Mouse (Mus musculus) forebrain, embryonic 15.5 days (tissue): ENCODE results near the gene Nap1l1. TPM values are rescaled to one million over a fixed set of nuclear protein-coding genes. Genes with fewer than 3 reads are reported as not detected.
"Not testable (repeated sequence)": the region's sequence is repeated elsewhere in the genome, so short reads cannot be mapped to it uniquely, and the experiment has no call there.

Source experiments
- ATAC-seq: fragments of 200-750 bp; cut with Nextera tagmentation; replicated peaks from 2 replicates; pipeline ENCODE4 v1.8.0; 2017; ENCODE audit warnings: mild to moderate bottlenecking, moderate TSS enrichment, moderate library complexity
- H3K27ac ChIP-seq: fragments of 300-500 bp; sonication (generic); replicated peaks from 2 replicates; pipeline ENCODE4 v1.5.1; 2015; ENCODE audit warnings: mild to moderate bottlenecking, inconsistent platforms
- H3K27me3 ChIP-seq: fragments of 300-500 bp; sonication (generic); 2 replicates; pipeline ENCODE4 v1.6.1; 2015; ENCODE audit warnings: inconsistent platforms
- H3K36me3 ChIP-seq: fragments of 300-500 bp; sonication (generic); 2 replicates; pipeline ENCODE4 v1.6.1; 2015; ENCODE audit warnings: mild to moderate bottlenecking, inconsistent platforms
- H3K4me1 ChIP-seq: fragments of 300-500 bp; sonication (generic); 2 replicates; pipeline ENCODE4 v1.6.1; 2015; ENCODE audit warnings: inconsistent platforms
- H3K4me2 ChIP-seq: fragments of 300-500 bp; sonication (generic); replicated peaks from 2 replicates; pipeline ENCODE4 v1.6.1; 2015; ENCODE audit warnings: mild to moderate bottlenecking, inconsistent platforms
- H3K4me3 ChIP-seq: fragments of 300-500 bp; sonication (generic); 2 replicates; pipeline ENCODE4 v1.5.1; 2015; ENCODE audit warnings: mild to moderate bottlenecking, inconsistent platforms
- H3K9ac ChIP-seq: fragments of 300-500 bp; sonication (generic); replicated peaks from 2 replicates; pipeline ENCODE4 v1.6.1; 2015; ENCODE audit warnings: mild to moderate bottlenecking, inconsistent platforms
- H3K9me3 ChIP-seq: fragments of 300-500 bp; sonication (generic); 2 replicates; pipeline ENCODE4 v1.6.1; 2016; ENCODE audit warnings: inconsistent platforms
- WGBS: fragments of 180-500 bp; shearing (Covaris S2); methylation state at CpG from one replicate; pipeline ENCODE4 v1.1.7; 2015; ENCODE audit warnings: mixed read lengths; 5-methylcytosine and 5-hydroxymethylcytosine counted together
- polyA plus RNA-seq: library from polyadenylated mRNA; unstranded; fragments of >200 nt; fragmentation: Nextera tagmentation; extraction: Ambion mirVana; gene quantifications from 2 replicates; pipeline ENCODE4 v1.2.1, GENCODE M21; 2015

Gene Nap1l1
- polyA plus RNA-seq: 210 and 219 TPM in 2 replicates

DNA sequence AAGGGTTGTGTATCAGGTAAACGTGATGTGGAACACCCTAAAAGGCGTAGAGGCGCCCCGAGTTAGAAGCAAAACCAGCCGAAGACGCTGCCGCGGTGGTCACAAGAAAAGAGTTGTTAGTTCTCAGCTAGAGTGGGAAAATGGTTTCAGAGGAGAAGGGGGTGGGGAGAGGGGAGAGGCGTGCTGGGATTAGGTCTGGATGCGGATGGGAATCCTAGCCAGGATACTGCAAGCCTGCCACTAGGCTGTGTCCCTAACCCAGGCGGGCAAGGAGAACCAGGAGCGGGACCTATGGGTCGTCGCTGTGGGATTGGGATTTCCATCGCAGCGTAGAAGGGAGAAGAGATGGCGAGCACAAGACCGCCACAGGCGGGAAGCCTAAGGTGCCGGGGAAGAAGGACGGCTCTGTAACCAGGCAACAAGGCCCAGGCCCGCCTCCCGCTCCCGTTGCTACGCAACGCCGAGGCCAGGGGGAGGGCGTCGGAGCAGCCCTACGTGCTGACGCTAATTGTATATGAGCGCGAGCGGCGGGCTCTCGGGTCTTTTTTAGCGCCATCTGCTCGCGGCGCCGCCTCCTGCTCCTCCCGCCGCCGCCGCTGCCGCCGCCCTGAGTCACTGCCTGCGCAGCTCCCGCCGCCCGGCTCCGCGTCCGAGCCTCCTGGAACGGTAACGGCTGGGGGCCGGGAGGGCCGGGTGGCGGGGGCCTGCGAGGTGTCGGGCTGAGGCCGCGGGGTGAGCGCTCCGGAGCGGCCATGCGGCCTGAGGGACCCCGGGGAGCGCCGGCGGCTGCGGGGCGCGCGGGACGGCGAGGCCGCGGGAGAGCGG, at the start of gene Nap1l1:
TSS of gene Nap1l1 (plus strand) at position 538 of the 825 bp plus-strand sequence.
- WGBS: under 1% methylated on average over 75 of the region's 80 CpGs
- Histone ChIP-seq H3K36me3 (no peaks in the 10 kb centered on the region), H3K9ac (peak within 1 kb of the TSS; percentile 94), H3K4me1 (peaks cover 46% of the 10 kb centered on the region), H3K27ac (peak within 1 kb of the TSS; percentile 99), H3K9me3 (no peaks in the 10 kb centered on the region), H3K4me3 (peak within 1 kb of the TSS; percentile 94), H3K27me3 (no peaks in the 10 kb centered on the region), H3K4me2 (peak within 1 kb of the TSS; percentile 61)
- ATAC-seq: peak; percentile 100

DNA sequence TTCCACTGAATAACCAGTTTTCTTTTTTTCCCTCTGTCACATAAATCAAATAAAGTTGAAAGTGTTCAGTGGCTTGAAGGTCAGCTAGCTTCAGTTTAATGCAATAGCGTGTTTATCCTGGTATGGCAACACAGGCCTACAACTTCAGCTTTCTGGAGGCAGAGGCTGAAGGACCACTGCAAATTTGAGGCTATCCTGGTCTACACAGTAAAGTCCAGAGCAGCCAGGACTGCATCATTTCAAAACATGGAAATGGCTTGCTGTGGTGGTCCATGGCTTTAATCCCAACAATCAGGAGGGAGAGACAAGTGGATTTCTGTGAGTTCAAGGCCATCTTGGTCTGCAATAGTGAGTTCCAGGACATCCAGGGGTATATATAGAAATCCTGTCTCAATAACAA, 46.5 kb upstream of the Nap1l1 start:
- no peak overlapping the region for H3K4me3 ChIP-seq

DNA sequence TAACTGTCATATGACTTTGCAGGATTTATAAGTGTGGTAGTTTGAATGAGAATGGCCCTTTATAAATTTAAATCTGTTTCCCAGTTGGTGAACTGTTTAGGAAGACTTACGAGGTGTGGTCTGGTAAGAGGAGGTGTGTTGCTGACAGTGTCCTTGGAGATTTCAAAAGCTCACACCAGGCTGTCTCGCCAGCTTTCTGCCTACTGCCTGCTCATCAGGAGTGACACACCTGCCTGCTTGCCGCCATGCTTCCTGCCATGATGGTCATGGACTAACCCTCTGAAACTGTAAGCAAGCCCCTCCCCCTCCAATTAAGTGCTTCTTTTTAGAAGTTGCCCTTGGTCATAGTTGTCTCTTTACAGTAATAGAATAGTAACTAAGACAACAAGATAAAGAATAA, 39.5 kb upstream of the Nap1l1 start:
- H3K4me3 ChIP-seq: no peak overlapping the region
- ATAC-seq: no peak
- no peak overlapping the region for H3K9ac ChIP-seq
- 88% methylated on average over 3 of the region's 3 CpGs for WGBS
- no peaks in the 10 kb centered on the region for H3K4me1 ChIP-seq
- no peaks in the 10 kb centered on the region for H3K9me3 ChIP-seq
- H3K36me3 ChIP-seq: no peaks in the 10 kb centered on the region
- H3K27ac ChIP-seq: no peak overlapping the region
- no peaks in the 10 kb centered on the region for H3K27me3 ChIP-seq
- no peak overlapping the region for H3K4me2 ChIP-seq

More for the DNA sequence above, 46.5 kb upstream of the Nap1l1 start:
- 0 out of 2 replicates have a peak, but pooled peaks cover 4% of the 10 kb centered on the region for H3K4me1 ChIP-seq
- no peak overlapping the region for H3K9ac ChIP-seq
- no peaks in the 10 kb centered on the region for H3K36me3 ChIP-seq
- no peaks in the 10 kb centered on the region for H3K27me3 ChIP-seq
- no peak for ATAC-seq
- H3K27ac ChIP-seq: no peak overlapping the region
- H3K4me2 ChIP-seq: no peak overlapping the region
- 94% methylated on average over 1 of the region's 1 CpGs for WGBS
- H3K9me3 ChIP-seq: no peaks in the 10 kb centered on the region

DNA sequence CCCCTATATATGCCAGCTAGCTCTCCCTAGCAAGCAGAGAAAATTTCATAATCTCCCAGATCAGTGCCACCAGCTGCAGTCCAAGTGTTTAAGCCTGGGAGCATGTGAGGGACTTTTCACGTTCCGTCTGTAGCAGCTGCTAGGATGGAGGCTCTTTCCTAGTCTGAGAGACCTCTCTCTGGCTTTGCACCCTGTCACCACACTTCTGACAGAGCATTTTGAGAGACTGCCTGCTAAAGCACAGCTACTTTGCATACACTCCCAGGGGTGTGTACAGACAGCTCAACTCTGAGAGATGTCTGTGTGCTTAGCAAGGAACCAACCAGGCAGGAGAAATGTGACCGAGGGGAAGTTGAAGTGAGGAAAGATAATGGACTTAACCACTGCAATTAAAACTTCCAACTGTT, 32.0 kb upstream of the Nap1l1 start:
- Histone ChIP-seq H3K4me1 (no peaks in the 10 kb centered on the region), H3K4me2 (no peak overlapping the region), H3K9me3 (no peaks in the 10 kb centered on the region), H3K36me3 (no peaks in the 10 kb centered on the region), H3K9ac (no peak overlapping the region), H3K4me3 (no peak overlapping the region), H3K27me3 (no peaks in the 10 kb centered on the region), H3K27ac (no peak overlapping the region)
- 55% methylated on average over 3 of the region's 3 CpGs for WGBS
- ATAC-seq: peak; percentile 58; the same call in 1 of the 2 replicates

DNA sequence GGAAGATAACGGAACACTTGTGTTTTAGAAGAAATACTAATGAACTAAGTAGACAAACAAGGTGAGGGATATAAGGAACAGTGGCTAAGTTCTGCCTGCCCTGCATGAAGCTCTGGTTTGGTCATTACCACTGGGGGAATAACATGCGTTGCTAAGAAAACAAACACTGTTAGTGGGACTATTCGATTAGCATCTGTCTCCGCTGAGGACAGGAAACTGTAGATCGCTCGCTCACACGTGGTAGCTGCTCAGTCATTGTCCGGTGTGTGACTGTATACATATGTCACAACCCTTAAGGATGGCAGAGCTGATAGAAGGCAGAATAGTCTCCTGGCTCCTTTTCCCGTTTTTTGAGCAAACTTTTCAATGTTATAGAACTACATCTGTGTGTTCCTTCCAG, 28.8 kb upstream of the Nap1l1 start:
- H3K9ac ChIP-seq: no peak overlapping the region
- H3K4me2 ChIP-seq: no peak overlapping the region
- H3K27me3 ChIP-seq: no peaks in the 10 kb centered on the region
- no peak for ATAC-seq
- no peaks in the 10 kb centered on the region for H3K9me3 ChIP-seq
- no peak overlapping the region for H3K4me3 ChIP-seq
- H3K27ac ChIP-seq: no peak overlapping the region
- no peaks in the 10 kb centered on the region for H3K36me3 ChIP-seq
- no peaks in the 10 kb centered on the region for H3K4me1 ChIP-seq
- WGBS: 87% methylated on average over 9 of the region's 9 CpGs

DNA sequence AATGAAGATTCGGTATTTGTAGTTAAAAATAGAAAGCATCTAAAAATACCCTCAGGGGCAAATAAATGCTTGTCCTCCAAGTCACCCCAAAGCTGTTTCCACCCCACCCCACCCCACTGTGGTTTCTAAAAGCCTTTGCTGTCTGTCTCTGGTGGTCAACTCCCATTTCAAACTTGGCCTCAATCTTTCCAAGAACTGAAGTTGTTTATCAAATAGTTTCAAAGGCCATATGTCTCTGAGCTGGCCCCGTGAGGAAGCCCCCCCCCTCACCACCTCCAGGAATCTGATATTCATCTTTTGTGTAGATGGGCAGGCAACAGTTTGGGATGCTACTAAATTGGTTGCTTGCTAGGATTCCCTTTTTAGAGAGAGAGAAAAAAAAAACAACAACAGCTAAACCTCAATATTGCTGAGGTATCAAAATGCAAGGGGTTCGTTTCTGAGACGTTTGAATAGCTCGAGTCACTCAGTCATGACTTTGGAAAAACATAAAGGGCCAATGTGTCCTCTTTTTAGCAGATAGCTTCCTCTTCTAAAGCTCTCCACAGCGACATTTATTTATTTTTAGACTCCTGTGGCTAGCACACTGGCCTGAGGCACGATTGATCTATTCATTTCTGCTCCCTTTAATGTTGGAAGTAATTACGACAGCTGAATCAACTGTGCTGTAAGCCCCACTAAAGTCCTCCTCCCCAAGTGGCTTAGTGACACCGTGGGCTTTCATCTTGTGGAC, 26.9 kb upstream of the Nap1l1 start:
- 22% methylated on average over 9 of the region's 9 CpGs for WGBS
- Histone ChIP-seq H3K9me3 (no peaks in the 10 kb centered on the region), H3K4me1 (no peaks in the 10 kb centered on the region), H3K27ac (no peak overlapping the region), H3K9ac (no peak overlapping the region), H3K36me3 (no peaks in the 10 kb centered on the region), H3K4me3 (no peak overlapping the region), H3K27me3 (no peaks in the 10 kb centered on the region), H3K4me2 (no peak overlapping the region)
- ATAC-seq: no peak

DNA sequence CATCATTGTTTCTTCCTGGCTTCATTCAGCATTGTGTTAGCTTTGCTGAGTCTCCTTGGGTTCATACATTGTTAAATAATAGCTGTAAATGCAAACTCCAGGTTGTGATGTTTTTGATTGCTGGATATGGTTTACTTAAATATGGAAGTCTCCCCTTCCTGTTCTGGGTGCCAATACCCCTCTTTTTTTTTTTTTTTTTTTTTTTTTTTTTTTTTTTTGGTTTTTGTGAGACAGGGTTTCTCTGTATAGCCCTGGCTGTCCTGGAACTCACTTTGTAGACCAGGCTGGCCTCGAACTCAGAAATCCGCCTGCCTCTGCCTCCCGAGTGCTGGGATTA, 26.4 kb upstream of the Nap1l1 start:
- H3K27ac ChIP-seq, H3K4me2 ChIP-seq, H3K9me3 ChIP-seq, H3K36me3 ChIP-seq, H3K4me3 ChIP-seq, H3K4me1 ChIP-seq, H3K27me3 ChIP-seq, H3K9ac ChIP-seq, ATAC-seq: not testable (repeated sequence)
- 98% methylated on average over 3 of the region's 3 CpGs for WGBS

DNA sequence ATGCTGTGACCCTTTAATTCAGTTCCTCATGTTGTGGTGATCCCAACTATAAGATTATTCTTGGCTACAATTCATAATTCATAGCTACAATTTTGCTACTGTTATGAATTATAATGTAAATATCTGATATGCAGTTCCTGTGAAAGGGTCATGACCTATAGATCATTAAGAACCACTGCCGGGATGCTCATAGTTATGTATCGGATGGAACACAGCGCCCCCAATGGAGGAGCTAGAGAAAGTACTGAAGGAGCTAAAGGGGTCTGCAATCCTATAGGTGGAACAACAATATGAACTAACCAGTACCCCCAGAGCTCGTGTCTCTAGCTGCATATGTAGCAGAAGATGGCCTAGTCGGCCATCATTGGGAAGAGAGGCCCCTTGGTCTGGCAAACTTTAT, 23.4 kb upstream of the Nap1l1 start:
- WGBS: 77% methylated on average over 5 of the region's 5 CpGs
- H3K9ac ChIP-seq, H3K9me3 ChIP-seq, H3K27ac ChIP-seq, H3K27me3 ChIP-seq, ATAC-seq, H3K4me3 ChIP-seq, H3K4me2 ChIP-seq, H3K36me3 ChIP-seq, H3K4me1 ChIP-seq: not testable (repeated sequence)

DNA sequence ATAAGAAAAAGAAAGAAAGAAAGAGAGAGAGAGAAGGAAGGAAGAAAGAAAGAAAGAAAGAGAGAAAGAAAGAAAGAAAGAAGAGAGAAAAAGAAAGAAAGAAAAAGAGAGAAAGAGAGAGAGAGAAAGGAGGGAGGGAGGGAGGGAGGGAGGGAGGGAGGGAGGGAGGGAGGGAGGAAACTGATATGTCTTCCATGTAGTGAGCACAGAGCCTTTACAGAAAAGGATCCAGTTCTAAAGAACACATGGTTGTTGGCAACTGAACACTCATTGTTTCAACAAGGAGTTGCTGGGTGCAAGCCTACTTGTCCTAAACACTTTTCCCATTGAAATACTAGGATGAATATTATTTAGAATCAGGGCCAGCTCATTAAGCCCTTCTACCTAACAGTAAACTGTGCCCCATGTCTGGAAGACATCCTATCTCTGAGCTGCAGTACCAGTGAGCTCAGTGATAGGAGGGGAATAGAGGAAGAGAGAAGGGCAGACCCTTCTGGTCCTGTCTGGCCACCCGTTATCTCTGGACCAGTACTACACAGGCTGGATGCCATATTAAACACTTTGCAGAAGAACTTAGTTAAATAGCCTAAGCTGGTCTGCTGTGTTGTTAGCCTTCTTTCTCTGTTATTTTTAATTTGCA, 21.2 kb upstream of the Nap1l1 start:
- WGBS: 100% methylated on average over 1 of the region's 1 CpGs
- no peak overlapping the region for H3K4me2 ChIP-seq
- H3K27me3 ChIP-seq: no peaks in the 10 kb centered on the region
- H3K9me3 ChIP-seq: no peaks in the 10 kb centered on the region
- H3K9ac ChIP-seq: no peak overlapping the region
- H3K36me3 ChIP-seq: no peaks in the 10 kb centered on the region
- H3K4me3 ChIP-seq: no peak overlapping the region
- ATAC-seq: no peak
- no peaks in the 10 kb centered on the region for H3K4me1 ChIP-seq
- no peak overlapping the region for H3K27ac ChIP-seq

DNA sequence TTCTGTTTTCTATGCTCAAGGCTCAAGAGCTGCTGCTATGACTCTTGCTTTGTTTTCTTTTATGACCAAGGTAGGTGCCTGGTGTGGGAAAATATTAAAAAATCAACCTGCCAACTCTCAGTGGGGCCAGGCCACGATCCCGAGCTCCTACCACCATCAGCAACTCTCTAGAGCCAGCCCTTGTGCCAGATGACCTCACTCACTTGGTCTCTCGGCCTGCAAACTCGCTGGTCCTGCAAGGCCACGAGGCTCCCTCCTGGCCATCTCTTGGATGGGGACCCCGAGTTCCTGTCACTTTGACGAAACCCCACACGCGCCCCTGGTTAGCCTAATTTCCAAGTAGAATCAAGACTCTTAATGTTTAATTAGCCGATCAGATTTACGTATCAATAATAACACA, 20.6 kb upstream of the Nap1l1 start:
- Histone ChIP-seq H3K4me3 (no peak overlapping the region), H3K4me2 (no peak overlapping the region), H3K27me3 (no peaks in the 10 kb centered on the region), H3K4me1 (no peaks in the 10 kb centered on the region), H3K27ac (no peak overlapping the region), H3K9ac (no peak overlapping the region), H3K9me3 (no peaks in the 10 kb centered on the region), H3K36me3 (no peaks in the 10 kb centered on the region)
- 84% methylated on average over 11 of the region's 11 CpGs for WGBS
- ATAC-seq: no peak

DNA sequence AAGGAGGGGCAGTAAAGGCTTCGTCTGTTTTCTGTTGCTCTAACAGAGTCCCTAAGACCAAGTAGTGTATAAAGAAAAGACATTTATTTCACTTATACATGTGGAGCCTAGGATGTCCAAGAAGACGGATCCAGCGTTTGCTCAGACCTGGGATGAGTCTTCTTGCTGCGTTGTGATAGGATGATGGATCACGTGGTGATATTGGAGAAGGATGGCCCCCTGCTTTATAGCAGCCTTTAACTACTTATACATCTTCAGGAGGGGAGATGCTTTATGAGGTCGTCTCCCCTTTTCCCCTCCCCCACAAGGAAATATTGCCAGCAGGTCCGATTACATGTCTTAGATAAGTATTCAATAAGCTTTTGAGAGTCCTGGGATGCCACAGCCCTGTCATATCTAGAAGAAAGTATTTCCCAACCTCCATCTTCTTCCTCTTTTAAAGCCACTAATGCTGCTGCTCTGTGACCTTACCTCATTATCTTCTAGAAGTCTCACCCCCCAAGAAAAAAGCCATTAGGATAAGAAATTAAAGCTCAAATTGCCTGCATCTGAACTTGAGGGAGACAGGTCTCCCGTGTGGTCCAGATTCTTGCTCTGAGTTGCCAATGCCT, 18.2 kb upstream of the Nap1l1 start:
- no peaks in the 10 kb centered on the region; the same call in 1 of the 2 replicates for H3K4me1 ChIP-seq
- no peak for ATAC-seq
- no peak overlapping the region for H3K9ac ChIP-seq
- H3K4me3 ChIP-seq: no peak overlapping the region
- no peak overlapping the region for H3K4me2 ChIP-seq
- WGBS: 84% methylated on average over 8 of the region's 8 CpGs
- H3K27me3 ChIP-seq: no peaks in the 10 kb centered on the region
- no peaks in the 10 kb centered on the region for H3K36me3 ChIP-seq
- no peak overlapping the region for H3K27ac ChIP-seq
- no peaks in the 10 kb centered on the region for H3K9me3 ChIP-seq

DNA sequence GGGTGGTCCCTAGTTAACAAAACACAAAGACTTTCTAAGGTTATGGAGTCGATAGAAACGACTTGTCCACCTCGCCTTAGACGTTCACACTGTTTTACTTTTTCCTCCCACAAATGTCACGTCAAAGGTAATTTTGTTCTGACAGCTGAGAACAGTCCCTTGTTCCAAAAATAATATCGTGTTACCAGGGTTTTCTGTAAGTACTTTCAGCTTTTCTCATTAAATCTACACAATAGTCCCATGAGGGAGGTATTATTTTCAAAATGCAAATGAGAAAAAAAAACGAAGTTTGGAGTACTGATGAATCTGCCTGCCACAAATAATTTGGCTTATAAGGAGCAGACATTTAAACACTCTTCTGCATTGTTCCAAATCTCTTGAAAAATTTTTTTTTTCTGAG, 14.9 kb upstream of the Nap1l1 start:
- H3K4me2 ChIP-seq: no peak overlapping the region
- no peaks in the 10 kb centered on the region for H3K36me3 ChIP-seq
- H3K4me3 ChIP-seq: no peak overlapping the region
- no peak for ATAC-seq
- H3K9me3 ChIP-seq: no peaks in the 10 kb centered on the region
- no peaks in the 10 kb centered on the region; the same call in 1 of the 2 replicates for H3K4me1 ChIP-seq
- 32% methylated on average over 7 of the region's 7 CpGs for WGBS
- no peak overlapping the region for H3K27ac ChIP-seq
- no peaks in the 10 kb centered on the region for H3K27me3 ChIP-seq
- no peak overlapping the region for H3K9ac ChIP-seq
